Mouse (Mus musculus) neural tube, embryonic 10.5 days (tissue): ENCODE data around the gene Igfbp6.
A peak's percentile ranks its signal among the peaks of the same experiment; 100 is the strongest.

Experiments
- DNase-seq: peaks from one replicate; pipeline ENCODE4 v3.0.0-alpha.2; 2017; ENCODE audit warnings: low spot score; ENCODE audit errors: extremely low spot score

Gene Igfbp6

DNA sequence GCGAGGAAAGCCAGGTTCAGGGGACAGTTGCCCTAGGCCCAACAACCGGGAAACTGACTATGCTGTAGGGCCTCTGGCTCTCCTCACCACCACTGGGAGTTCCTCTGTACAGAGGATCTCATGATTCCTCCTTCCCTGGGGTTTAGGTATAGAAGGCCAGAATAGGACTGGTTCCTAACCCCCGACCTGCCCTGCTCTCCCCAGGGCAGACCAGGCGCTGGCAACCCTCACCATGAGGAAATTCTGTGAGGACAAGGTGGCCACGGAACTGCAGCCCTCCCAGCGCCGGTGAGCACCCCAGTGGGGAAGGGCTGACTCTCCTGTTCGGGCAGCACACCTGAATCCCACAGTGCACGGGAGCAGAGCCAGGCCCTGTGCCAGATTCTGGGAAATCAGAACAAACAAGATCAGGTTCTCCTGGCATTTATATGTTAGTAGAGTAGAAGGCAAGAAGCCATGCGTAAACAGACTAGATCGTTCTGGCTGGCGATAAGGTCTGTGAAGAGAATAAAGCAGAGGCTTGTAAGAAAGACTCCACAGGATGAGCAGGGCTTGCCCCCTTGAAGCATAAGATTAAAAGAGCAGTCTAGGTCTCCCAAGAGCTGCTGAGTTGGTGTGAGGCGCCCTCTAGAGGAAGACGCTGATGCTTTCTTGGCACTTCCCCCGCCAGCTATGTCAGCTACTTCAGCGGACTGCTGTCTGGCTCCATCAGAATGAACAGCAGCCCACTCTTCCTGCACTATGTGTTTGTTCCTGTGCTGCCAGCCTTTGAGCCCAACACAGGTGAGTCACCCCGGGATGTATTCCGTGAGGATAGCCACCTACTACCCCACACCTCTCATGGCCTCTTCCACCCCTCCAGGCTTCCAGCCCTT is 35.3 kb upstream of the Igfbp6 start:
- DNase-seq = peak; percentile 63

DNA sequence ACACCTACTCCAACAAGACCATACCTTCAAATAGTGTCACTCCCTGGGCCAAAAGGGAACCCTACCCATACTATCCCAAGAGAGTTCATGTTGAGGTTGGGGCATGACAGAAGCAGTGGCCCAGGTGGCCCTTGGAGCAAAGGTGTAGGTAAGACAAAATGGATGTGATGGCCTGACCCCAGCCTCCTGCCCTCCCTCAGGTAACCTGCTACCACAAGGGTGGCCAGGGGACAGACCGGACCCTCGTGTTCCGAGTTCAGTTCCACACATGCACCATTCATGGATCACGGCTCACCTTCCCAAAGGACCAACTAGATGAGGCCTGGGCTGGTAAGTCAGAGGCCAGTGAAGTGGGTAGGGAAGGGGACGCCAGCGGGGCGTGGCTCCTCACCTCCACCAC is 33.9 kb upstream of the Igfbp6 start:
- DNase-seq = no peak

- DNase-seq = no peak
Observed at GRCm38 (mm10) chr15:102110701-102111494, 33.3 kb upstream of the Igfbp6 start.

GRCm38 (mm10) chr15:102111495-102111829 is 32.7 kb upstream of the Igfbp6 start:
- DNase-seq = no peak

DNA sequence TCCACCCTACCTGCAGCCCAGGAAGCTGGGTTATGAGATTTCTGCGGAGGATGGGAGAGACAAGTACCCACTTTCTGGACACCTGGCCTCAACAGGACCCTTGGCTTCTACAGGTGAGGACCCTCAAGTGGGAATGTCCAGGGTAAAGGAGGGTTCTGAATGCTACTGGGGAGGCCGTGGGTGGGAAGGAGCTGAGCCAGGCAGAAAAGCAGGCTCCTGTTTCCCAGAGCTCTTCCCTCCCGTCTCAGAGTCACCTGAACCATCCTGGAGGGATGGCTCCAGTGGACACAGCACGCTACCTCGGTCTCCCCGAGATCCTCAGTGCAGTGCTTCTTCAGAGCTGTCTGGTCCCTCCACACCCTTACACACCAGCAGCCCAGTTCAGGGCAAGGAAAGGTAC is 32.0 kb upstream of the Igfbp6 start:
- DNase-seq = no peak

GRCm38 (mm10) chr15:102112827-102113226 is 31.3 kb upstream of the Igfbp6 start:
- DNase-seq = no peak

DNA sequence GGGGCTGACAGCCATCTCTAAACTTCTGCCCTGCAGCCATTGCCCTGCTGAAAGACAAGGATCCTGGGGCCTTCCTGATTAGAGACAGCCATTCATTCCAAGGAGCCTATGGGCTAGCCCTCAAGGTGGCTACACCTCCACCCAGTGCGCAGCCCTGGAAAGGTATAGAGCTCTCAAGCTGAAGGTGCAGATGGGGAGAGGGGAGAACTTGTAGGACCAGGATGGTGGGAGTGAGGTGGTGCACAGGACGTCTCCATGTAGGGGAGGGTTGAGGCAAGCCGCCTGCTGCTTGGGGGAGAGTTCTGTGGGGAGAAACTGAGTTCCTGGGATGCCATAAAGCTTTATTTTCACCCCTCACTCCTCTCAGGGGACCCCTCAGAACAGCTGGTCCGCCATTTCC is 30.5 kb upstream of the Igfbp6 start:
- DNase-seq = no peak

GRCm38 (mm10) chr15:102114651-102115260 is 29.4 kb upstream of the Igfbp6 start:
- DNase-seq = no peak

DNA sequence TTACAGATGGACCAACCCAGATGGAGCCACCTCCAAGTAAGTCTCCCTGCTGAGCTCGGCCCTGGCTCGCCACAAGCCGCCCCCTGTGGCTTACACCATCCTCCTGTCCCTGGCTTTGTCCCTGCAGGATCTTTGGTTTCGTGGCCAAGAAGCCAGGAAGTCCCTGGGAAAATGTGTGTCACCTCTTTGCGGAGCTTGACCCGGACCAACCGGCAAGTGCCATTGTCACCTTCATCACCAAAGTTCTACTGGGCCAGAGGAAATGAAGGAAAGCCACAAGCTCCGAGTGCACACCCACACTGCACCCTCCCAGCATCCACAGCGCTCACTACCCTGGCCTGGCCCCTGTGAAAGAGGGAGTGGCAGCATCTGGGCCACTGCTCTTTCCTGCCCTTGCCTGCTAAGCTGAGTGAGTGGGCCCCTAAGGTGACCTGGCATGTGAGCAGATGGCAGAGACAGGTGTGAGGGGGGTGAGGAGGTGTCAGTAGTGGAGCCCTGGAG is 28.4 kb upstream of the Igfbp6 start:
- DNase-seq = no peak

- DNase-seq = no peak
Observed at GRCm38 (mm10) chr15:102116753-102117415, 27.3 kb upstream of the Igfbp6 start.

DNA sequence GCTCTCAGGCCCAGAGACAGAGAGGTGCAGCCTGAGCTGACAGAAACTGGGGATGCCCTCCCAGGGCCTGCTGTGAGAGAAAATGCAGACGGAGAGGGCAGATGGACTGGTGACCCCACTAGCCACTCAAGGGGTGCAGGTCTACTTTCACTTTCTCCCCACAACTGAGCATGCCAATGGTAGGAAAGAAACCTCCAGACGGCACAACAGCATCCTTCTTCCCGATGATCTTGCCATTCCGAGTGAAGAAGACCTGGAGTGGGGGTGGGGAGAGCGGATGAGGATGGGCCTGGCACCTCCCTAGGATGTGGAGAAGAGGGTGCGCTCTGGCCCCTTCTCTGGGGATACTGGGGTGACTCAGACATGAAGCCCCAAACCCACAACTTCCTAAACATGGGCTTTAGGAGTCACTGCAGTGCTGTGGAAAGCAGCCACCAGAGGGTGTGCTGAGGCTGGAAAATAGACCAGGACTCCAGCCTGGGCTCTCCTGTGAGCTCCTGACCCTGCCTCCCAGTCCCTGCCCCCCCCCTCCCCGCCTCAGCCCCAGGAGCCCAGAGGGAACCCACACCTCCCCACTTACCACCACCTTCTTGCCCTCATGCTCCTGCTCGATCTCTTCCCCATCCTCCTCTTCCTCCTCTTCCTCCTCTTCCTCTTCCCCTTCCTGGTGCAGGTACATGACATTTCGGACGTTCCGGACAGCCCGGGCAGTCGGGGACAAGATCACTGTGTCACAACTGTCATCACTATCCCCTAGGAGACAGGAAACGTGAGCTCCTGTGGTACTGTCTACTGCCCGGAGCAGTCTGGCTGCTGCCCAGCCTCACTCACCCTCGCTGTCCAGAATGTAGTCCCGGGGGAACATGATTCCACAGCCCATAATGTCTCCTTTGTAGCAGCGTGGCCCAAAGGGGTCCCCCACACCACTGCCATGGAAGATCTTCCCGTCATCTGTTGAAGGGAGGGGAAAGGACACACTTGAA is 26.4 kb upstream of the Igfbp6 start:
- no peak for DNase-seq

GRCm38 (mm10) chr15:102118591-102118990 is 25.6 kb upstream of the Igfbp6 start:
- DNase-seq = no peak

GRCm38 (mm10) chr15:102119121-102119830 is 24.9 kb upstream of the Igfbp6 start:
- DNase-seq = no peak

- DNase-seq = no peak
Observed at GRCm38 (mm10) chr15:102119831-102120170, 24.4 kb upstream of the Igfbp6 start.

DNA sequence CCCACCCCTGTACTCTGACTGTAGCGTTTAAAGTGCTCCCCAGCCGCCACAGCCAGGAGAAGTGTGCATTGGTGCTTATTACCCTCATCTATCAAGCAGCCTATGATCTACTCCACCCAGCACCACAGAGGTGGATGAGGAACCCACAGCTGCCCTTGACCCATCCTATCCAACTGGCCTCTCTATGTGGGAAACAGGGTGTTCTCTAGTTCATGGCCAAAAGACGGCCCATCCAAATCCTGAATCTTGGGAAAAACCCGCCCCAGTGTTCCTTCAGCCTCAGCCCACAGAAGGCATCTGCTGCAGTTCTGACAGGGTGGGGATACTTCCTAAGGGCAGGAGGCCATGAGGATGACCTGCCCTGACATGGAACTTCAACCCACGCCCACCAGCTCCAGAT is 23.6 kb upstream of the Igfbp6 start:
- DNase-seq = no peak

- no peak for DNase-seq
Observed at GRCm38 (mm10) chr15:102126303-102126702, 17.9 kb upstream of the Igfbp6 start.

GRCm38 (mm10) chr15:102133314-102133713 is 10.8 kb upstream of the Igfbp6 start:
- DNase-seq = no peak

- DNase-seq = no peak
Observed at GRCm38 (mm10) chr15:102134709-102135108, 9.5 kb upstream of the Igfbp6 start.

DNA sequence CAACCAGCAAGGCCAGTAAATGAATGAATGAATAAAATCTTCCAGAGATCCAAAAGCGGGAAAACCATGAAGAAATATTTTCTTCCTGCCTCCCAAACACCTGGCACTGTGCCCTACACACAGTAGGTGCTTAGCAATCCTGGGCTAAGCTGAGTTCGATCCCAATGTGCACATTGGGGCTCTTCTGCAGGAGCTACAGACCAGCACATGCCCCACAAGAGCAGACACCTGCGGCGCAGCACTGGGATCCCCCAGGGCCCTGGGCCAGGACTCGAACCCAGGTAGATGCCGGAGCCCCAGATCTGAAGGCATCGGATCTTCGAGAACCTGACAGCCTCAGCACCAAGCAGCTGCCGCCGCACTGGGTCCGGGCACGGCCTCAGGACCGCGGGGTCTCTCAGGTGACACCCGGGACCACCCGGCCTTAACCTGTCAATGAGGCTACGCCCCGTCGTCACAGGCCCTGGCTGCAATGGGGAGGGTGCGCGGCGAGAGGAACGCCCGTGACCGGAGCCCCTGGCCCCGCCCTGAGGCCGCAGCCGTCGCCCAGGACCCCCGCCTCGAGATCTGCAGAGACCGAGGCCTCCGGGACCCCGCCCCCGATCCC is 8.5 kb upstream of the Igfbp6 start:
- DNase-seq = no peak
